Mouse (Mus musculus): ENCODE results near the gene Tmem19. TPM values are rescaled to one million over a fixed set of nuclear protein-coding genes. Genes with fewer than 3 reads are reported as not detected.

Tmem19 gene
- polyA plus RNA-seq, 1 experiment from 2014 or later, result 30.1 TPM

DNA sequence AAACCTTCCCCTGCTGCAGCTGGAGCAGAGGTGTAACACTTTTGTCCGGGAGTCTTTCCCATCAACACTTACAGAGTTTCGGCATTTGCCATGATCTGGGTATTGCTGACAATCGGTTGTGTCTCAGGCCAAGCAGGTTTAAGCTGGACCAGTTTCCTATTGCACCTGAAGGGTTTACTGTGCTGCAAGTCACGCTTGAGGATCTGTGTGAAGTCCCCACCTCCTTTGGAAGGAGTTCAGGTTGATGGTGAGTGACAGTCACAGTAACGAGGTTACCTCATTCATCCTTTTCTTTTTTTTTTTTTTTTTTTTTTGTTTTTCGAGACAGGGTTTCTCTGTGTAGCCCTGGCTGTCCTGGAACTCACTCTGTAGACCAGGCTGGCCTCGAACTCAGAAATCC, 6.2 kb downstream of the Tmem19 start:
- H3K4me2 ChIP-seq (ENCODE audit: low read length), result no peak overlapping the region
- H3K9me3 ChIP-seq (ENCODE audit: control insufficient read depth, low read length), result no peaks in the 10 kb centered on the region
- peaks cover 11% of the 10 kb centered on the region; the same call in 1 of the 2 replicates for H3K36me3 ChIP-seq (ENCODE audit: control insufficient read depth, insufficient read depth, low read length)
- H3K27ac ChIP-seq (replicated peaks in 1 of 2; ENCODE audit: control insufficient read depth in 1 of 2, insufficient read depth in 1 of 2, low read depth in 2 of 2, low read length in 2 of 2), result no peak overlapping the region
- H3K4me3 ChIP-seq (ENCODE audit: control insufficient read depth in 1 of 2, insufficient read depth in 1 of 2, low read depth in 1 of 2, low read length in 2 of 2), result no peak overlapping the region
- no peak for ATAC-seq (ENCODE audit: insufficient number of reproducible peaks, insufficient read depth, low FRiP score, low read depth)
- no peak overlapping the region for H3K9ac ChIP-seq (ENCODE audit: low read length)
- WGBS, result 90% methylated on average over 6 of the region's 7 CpGs
- H3K27me3 ChIP-seq (ENCODE audit: control insufficient read depth, insufficient read depth, low read length), result no peaks in the 10 kb centered on the region
- H3K4me1 ChIP-seq (ENCODE audit: control insufficient read depth in 2 of 2, insufficient read depth in 2 of 2, low read length in 2 of 2), result no peaks in the 10 kb centered on the region

DNA sequence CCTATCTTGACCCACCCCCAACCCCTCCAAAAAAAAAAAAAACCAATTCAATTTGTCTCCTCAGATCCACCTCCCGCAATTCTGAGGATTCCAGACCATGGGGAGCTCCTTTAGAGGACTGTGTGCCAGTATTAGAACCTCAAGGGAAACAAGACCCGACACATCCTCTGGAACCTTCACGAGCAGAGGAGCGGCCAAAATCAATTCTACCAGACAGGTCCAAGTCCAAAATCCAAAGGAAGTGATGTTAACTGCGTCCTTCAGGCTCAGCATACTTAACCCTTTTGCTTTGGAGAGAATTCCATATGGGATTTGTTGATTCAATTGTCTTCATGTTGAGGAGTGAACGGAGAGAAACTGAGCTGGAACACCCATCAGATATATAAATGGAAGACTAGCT, 7.3 kb downstream of the Tmem19 start:
- Histone ChIP-seq H3K27ac (replicated peaks in 1 of 2; ENCODE audit: control insufficient read depth in 1 of 2, insufficient read depth in 1 of 2, low read depth in 2 of 2, low read length in 2 of 2) (no peak overlapping the region), H3K9ac (ENCODE audit: low read length) (no peak overlapping the region), H3K9me3 (ENCODE audit: control insufficient read depth, low read length) (no peaks in the 10 kb centered on the region), H3K36me3 (ENCODE audit: control insufficient read depth, insufficient read depth, low read length) (peaks cover 11% of the 10 kb centered on the region; the same call in 1 of the 2 replicates), H3K4me3 (ENCODE audit: control insufficient read depth in 1 of 2, insufficient read depth in 1 of 2, low read depth in 1 of 2, low read length in 2 of 2) (no peak overlapping the region), H3K4me2 (ENCODE audit: low read length) (no peak overlapping the region), H3K27me3 (ENCODE audit: control insufficient read depth, insufficient read depth, low read length) (no peaks in the 10 kb centered on the region), H3K4me1 (ENCODE audit: control insufficient read depth in 2 of 2, insufficient read depth in 2 of 2, low read length in 2 of 2) (no peaks in the 10 kb centered on the region)
- WGBS, result 87% methylated on average over 6 of the region's 6 CpGs
- ATAC-seq (ENCODE audit: insufficient number of reproducible peaks, insufficient read depth, low FRiP score, low read depth), result no peak

DNA sequence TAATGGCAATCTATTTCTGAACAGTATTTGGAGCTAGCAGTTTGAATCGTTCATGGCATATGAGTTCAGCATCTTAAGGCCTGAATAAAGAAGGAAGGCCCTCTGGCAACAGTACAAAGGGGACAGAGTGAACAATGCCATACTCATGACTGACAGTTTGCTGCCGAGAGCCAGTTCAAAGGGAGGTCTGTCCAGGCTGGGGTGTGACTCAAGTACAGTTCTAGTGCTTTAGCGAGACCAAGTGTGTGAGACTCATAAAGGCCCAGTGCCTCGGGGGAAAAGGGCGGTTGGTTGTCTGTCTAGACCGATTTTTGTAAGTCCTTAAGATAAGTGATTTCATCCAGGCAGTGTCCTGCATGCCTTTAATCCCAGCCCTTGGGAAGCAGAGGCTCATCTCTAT, 7.7 kb downstream of the Tmem19 start:
- H3K4me1 ChIP-seq (ENCODE audit: control insufficient read depth in 2 of 2, insufficient read depth in 2 of 2, low read length in 2 of 2), result no peaks in the 10 kb centered on the region
- no peak for ATAC-seq (ENCODE audit: insufficient number of reproducible peaks, insufficient read depth, low FRiP score, low read depth)
- H3K27me3 ChIP-seq (ENCODE audit: control insufficient read depth, insufficient read depth, low read length), result no peaks in the 10 kb centered on the region
- WGBS, result 56% methylated on average over 6 of the region's 6 CpGs
- H3K4me2 ChIP-seq (ENCODE audit: low read length), result no peak overlapping the region
- no peak overlapping the region for H3K9ac ChIP-seq (ENCODE audit: low read length)
- H3K36me3 ChIP-seq (ENCODE audit: control insufficient read depth, insufficient read depth, low read length), result peaks cover 11% of the 10 kb centered on the region; the same call in 1 of the 2 replicates
- no peaks in the 10 kb centered on the region for H3K9me3 ChIP-seq (ENCODE audit: control insufficient read depth, low read length)
- no peak overlapping the region for H3K4me3 ChIP-seq (ENCODE audit: control insufficient read depth in 1 of 2, insufficient read depth in 1 of 2, low read depth in 1 of 2, low read length in 2 of 2)
- H3K27ac ChIP-seq (replicated peaks in 1 of 2; ENCODE audit: control insufficient read depth in 1 of 2, insufficient read depth in 1 of 2, low read depth in 2 of 2, low read length in 2 of 2), result no peak overlapping the region

DNA sequence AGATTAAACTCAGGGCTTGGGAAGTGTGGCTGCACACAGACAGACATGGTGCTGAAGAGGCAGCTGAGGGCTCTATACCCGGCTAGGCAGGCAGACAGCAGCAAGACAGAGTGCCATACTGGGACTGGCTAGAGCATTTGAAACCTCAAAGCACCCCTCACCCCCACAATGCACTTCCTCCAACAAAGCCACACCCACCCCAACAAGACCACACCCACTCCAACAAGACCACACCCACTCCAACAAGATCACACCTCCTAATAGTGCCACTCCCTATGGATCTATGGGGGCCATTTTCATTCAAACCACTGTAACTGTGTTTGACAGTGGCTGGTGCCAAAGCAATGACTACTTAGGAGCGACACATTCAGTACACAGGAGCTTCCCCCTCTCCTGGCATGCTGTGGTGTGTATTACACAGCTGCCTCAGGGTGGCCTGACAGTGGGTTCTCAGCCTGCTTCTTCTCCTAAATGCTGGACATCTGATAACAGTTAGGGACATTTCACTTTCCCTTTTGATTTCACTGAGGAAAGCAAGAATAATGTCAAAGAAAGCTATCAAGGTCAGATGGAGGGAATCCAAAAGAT, 11.4 kb downstream of the Tmem19 start:
- no peak overlapping the region for H3K9ac ChIP-seq (ENCODE audit: low read length)
- WGBS, result 75% methylated on average over 2 of the region's 2 CpGs
- H3K4me2 ChIP-seq (ENCODE audit: low read length), result no peak overlapping the region
- peaks cover 6% of the 10 kb centered on the region; the same call in 1 of the 2 replicates for H3K36me3 ChIP-seq (ENCODE audit: control insufficient read depth, insufficient read depth, low read length)
- ATAC-seq (ENCODE audit: insufficient number of reproducible peaks, insufficient read depth, low FRiP score, low read depth), result no peak
- H3K27ac ChIP-seq (replicated peaks in 1 of 2; ENCODE audit: control insufficient read depth in 1 of 2, insufficient read depth in 1 of 2, low read depth in 2 of 2, low read length in 2 of 2), result no peak overlapping the region
- no peaks in the 10 kb centered on the region for H3K27me3 ChIP-seq (ENCODE audit: control insufficient read depth, insufficient read depth, low read length)
- no peaks in the 10 kb centered on the region for H3K9me3 ChIP-seq (ENCODE audit: control insufficient read depth, low read length)
- no peaks in the 10 kb centered on the region for H3K4me1 ChIP-seq (ENCODE audit: control insufficient read depth in 2 of 2, insufficient read depth in 2 of 2, low read length in 2 of 2)
- H3K4me3 ChIP-seq (ENCODE audit: control insufficient read depth in 1 of 2, insufficient read depth in 1 of 2, low read depth in 1 of 2, low read length in 2 of 2), result no peak overlapping the region

DNA sequence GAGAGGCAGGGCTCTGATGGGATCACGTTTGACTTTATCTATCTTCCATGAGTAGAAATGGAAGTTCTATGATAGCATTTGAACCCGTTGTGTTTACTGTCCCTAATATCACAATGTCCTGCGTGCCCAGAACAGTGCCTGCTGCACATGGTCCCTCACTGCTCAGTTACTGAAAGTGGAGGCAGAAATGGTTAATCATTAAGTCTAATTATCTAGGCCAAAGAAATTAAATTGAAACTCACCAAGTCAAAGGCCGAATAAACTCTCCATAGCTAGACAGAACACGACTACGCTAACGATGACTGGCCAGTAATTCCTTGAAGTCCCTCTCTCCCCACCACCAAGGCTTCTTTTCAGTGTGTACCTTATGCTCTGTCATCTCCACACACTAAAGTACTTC, 12.8 kb downstream of the Tmem19 start:
- 82% methylated on average over 7 of the region's 7 CpGs for WGBS
- peaks cover 15% of the 10 kb centered on the region for H3K36me3 ChIP-seq (ENCODE audit: control insufficient read depth, insufficient read depth, low read length)
- no peaks in the 10 kb centered on the region for H3K27me3 ChIP-seq (ENCODE audit: control insufficient read depth, insufficient read depth, low read length)
- no peak overlapping the region for H3K4me3 ChIP-seq (ENCODE audit: control insufficient read depth in 1 of 2, insufficient read depth in 1 of 2, low read depth in 1 of 2, low read length in 2 of 2)
- H3K9ac ChIP-seq (ENCODE audit: low read length), result no peak overlapping the region
- H3K4me2 ChIP-seq (ENCODE audit: low read length), result no peak overlapping the region
- no peak for ATAC-seq (ENCODE audit: insufficient number of reproducible peaks, insufficient read depth, low FRiP score, low read depth)
- H3K4me1 ChIP-seq (ENCODE audit: control insufficient read depth in 2 of 2, insufficient read depth in 2 of 2, low read length in 2 of 2), result no peaks in the 10 kb centered on the region
- no peak overlapping the region for H3K27ac ChIP-seq (replicated peaks in 1 of 2; ENCODE audit: control insufficient read depth in 1 of 2, insufficient read depth in 1 of 2, low read depth in 2 of 2, low read length in 2 of 2)
- H3K9me3 ChIP-seq (ENCODE audit: control insufficient read depth, low read length), result no peaks in the 10 kb centered on the region

DNA sequence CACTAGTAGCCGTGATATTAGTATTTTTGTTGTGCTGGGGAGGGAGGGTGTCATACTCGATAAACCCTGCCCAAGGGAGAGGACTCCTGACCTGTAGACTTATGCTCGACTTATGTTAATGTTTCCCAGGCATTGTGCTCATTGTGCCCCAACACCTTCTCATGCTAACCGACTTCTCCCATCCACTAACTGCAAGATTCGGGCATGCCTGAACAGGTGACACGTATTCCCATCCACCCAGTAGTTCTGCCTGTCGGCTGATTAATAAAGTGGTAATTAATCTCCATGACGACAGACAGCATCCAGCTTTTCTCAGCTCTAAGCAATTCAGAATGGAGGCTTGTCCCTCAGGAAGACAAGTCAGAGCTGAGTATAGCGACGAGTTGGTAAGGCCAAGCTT, 13.3 kb downstream of the Tmem19 start:
- H3K4me1 ChIP-seq (ENCODE audit: control insufficient read depth in 2 of 2, insufficient read depth in 2 of 2, low read length in 2 of 2), result no peaks in the 10 kb centered on the region
- H3K27ac ChIP-seq (replicated peaks in 1 of 2; ENCODE audit: control insufficient read depth in 1 of 2, insufficient read depth in 1 of 2, low read depth in 2 of 2, low read length in 2 of 2), result no peak overlapping the region
- H3K4me2 ChIP-seq (ENCODE audit: low read length), result no peak overlapping the region
- WGBS, result 82% methylated on average over 10 of the region's 10 CpGs
- no peaks in the 10 kb centered on the region for H3K9me3 ChIP-seq (ENCODE audit: control insufficient read depth, low read length)
- H3K4me3 ChIP-seq (ENCODE audit: control insufficient read depth in 1 of 2, insufficient read depth in 1 of 2, low read depth in 1 of 2, low read length in 2 of 2), result no peak overlapping the region
- H3K36me3 ChIP-seq (ENCODE audit: control insufficient read depth, insufficient read depth, low read length), result peaks cover 15% of the 10 kb centered on the region
- H3K27me3 ChIP-seq (ENCODE audit: control insufficient read depth, insufficient read depth, low read length), result no peaks in the 10 kb centered on the region
- no peak overlapping the region for H3K9ac ChIP-seq (ENCODE audit: low read length)
- no peak for ATAC-seq (ENCODE audit: insufficient number of reproducible peaks, insufficient read depth, low FRiP score, low read depth)

DNA sequence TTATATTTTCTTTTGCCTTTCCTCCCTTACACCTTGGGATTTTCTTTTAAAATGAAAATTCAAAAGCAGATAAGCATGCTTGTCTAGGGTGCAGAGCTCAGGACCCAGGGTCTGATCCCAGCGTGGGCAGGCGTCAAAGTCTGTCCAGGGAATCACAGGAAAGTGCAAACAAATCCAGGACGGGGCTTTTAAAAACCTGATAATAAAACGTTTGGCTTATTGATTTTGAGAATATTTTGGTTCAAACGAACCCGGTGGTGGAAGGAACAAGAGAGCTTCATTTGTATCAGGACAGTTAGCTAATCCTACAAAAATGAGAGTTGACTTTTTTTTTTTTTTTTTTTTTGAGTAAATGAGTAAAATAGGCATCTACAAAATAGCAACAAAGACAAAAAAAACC, 14.2 kb downstream of the Tmem19 start:
- 79% methylated on average over 6 of the region's 6 CpGs for WGBS
- H3K27me3 ChIP-seq (ENCODE audit: control insufficient read depth, insufficient read depth, low read length), result no peaks in the 10 kb centered on the region
- H3K9me3 ChIP-seq (ENCODE audit: control insufficient read depth, low read length), result no peaks in the 10 kb centered on the region
- ATAC-seq (ENCODE audit: insufficient number of reproducible peaks, insufficient read depth, low FRiP score, low read depth), result no peak
- peaks cover 22% of the 10 kb centered on the region for H3K36me3 ChIP-seq (ENCODE audit: control insufficient read depth, insufficient read depth, low read length)
- H3K4me3 ChIP-seq (ENCODE audit: control insufficient read depth in 1 of 2, insufficient read depth in 1 of 2, low read depth in 1 of 2, low read length in 2 of 2), result no peak overlapping the region
- no peaks in the 10 kb centered on the region for H3K4me1 ChIP-seq (ENCODE audit: control insufficient read depth in 2 of 2, insufficient read depth in 2 of 2, low read length in 2 of 2)
- no peak overlapping the region for H3K27ac ChIP-seq (replicated peaks in 1 of 2; ENCODE audit: control insufficient read depth in 1 of 2, insufficient read depth in 1 of 2, low read depth in 2 of 2, low read length in 2 of 2)
- H3K9ac ChIP-seq (ENCODE audit: low read length), result no peak overlapping the region
- no peak overlapping the region for H3K4me2 ChIP-seq (ENCODE audit: low read length)

DNA sequence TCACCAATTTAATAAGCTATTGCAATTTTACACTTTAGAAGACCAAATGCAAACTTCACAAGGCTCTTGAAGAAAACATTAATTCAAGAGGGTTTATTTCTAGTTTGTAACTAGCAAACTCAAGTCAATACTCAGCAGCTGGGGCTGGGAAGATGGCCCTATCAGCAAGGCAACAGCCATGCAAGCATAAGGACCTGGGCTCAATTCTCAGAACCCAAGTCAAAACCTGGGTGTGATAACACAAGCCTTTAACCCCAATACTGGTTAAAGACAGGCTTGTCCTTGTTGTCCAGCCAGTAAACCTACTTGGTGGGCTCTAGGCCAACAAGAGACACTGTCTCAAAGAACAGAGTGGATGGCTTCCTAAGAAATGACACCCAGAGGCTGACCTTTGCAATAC, 15.9 kb downstream of the Tmem19 start:
- Histone ChIP-seq H3K4me1 (ENCODE audit: control insufficient read depth in 2 of 2, insufficient read depth in 2 of 2, low read length in 2 of 2) (no peaks in the 10 kb centered on the region), H3K27ac (replicated peaks in 1 of 2; ENCODE audit: control insufficient read depth in 1 of 2, insufficient read depth in 1 of 2, low read depth in 2 of 2, low read length in 2 of 2) (no peak overlapping the region), H3K4me3 (ENCODE audit: control insufficient read depth in 1 of 2, insufficient read depth in 1 of 2, low read depth in 1 of 2, low read length in 2 of 2) (no peak overlapping the region), H3K9me3 (ENCODE audit: control insufficient read depth, low read length) (no peaks in the 10 kb centered on the region), H3K27me3 (ENCODE audit: control insufficient read depth, insufficient read depth, low read length) (no peaks in the 10 kb centered on the region), H3K4me2 (ENCODE audit: low read length) (no peak overlapping the region), H3K36me3 (ENCODE audit: control insufficient read depth, insufficient read depth, low read length) (peaks cover 34% of the 10 kb centered on the region), H3K9ac (ENCODE audit: low read length) (no peak overlapping the region)
- no peak for ATAC-seq (ENCODE audit: insufficient number of reproducible peaks, insufficient read depth, low FRiP score, low read depth)

All from heart, embryonic 14.5 days (tissue).